Mouse (Mus musculus) neural tube, embryonic 11.5 days (tissue): ENCODE measurements at regions not wholly inside any gene's neighbourhood (a gene's known extent, or its start where the extent isn't known, plus 50 kb on each side); places are given as distances from the start of the nearest gene placed in this dataset.

ENCODE experiments used
- ATAC-seq: fragments of 200-750 bp; cut with Nextera tagmentation; 2 replicates; pipeline ENCODE4 v1.8.0; 2017; ENCODE audit warnings: moderate number of reproducible peaks, mild to moderate bottlenecking, moderate TSS enrichment, moderate library complexity; ENCODE audit not compliant: insufficient read depth, low FRiP score, low TSS enrichment
- DNase-seq: peaks from one replicate; pipeline ENCODE4 v3.0.0-alpha.2; 2015; ENCODE audit warnings: low spot score
- H3K27ac ChIP-seq: fragments of 300-500 bp; sonication (generic); 2 replicates; pipeline ENCODE4 v1.5.1; 2014; ENCODE audit warnings: low read depth, mild to moderate bottlenecking, low read length
- H3K27me3 ChIP-seq: fragments of 300-500 bp; sonication (generic); 2 replicates; pipeline ENCODE4 v1.6.1; 2014; ENCODE audit warnings: mild to moderate bottlenecking, low read length, mixed read lengths; ENCODE audit not compliant: control insufficient read depth, insufficient read depth
- H3K36me3 ChIP-seq: fragments of 300-500 bp; sonication (generic); 2 replicates; pipeline ENCODE4 v1.6.1; 2014; ENCODE audit warnings: mild to moderate bottlenecking, low read length, moderate library complexity, mixed read lengths; ENCODE audit not compliant: control insufficient read depth, insufficient read depth
- H3K4me1 ChIP-seq: fragments of 300-500 bp; sonication (generic); 2 replicates; pipeline ENCODE4 v1.6.1; 2014; ENCODE audit warnings: low read length, mixed read lengths; ENCODE audit not compliant: control insufficient read depth, insufficient read depth
- H3K4me2 ChIP-seq: fragments of 300-500 bp; sonication (generic); 2 replicates; pipeline ENCODE4 v1.6.1; 2014; ENCODE audit warnings: low read depth, mild to moderate bottlenecking, moderate library complexity
- H3K4me3 ChIP-seq: fragments of 300-500 bp; sonication (generic); 2 replicates; pipeline ENCODE4 v1.5.1; 2014; ENCODE audit warnings: low read depth, low read length
- H3K9ac ChIP-seq: fragments of 300-500 bp; sonication (generic); 2 replicates; pipeline ENCODE4 v1.6.1; 2014; ENCODE audit warnings: mild to moderate bottlenecking, low read length
- H3K9me3 ChIP-seq: fragments of 300-500 bp; sonication (generic); 2 replicates; pipeline ENCODE4 v1.6.1; 2016; ENCODE audit warnings: low read length; ENCODE audit not compliant: control insufficient read depth
- WGBS: fragments of 180-500 bp; shearing (Covaris S2); extraction: QIAGEN DNeasy Blood & Tissue Kit; methylation state at CpG from one replicate; pipeline ENCODE4 v1.1.7; 2014; 5-methylcytosine and 5-hydroxymethylcytosine counted together

DNA sequence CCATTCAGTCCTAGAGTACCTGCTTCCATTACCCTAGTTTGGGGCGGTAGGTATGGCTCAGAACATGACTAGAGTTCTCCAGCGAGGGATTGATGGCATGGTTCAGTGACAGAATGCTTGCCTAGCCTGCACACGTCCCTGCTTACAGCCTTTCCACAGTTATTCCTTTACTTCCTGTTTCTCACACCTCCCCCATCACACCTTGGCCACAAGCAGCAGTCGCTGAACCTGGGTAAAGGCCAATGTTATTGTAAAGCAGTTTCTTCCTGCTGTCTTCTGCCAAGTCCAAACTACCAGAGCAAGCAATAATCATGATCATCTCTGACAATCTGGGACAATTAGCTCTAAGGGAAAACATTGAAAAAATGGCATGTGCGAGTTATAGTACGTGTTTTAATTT, 51.7 kb upstream of the Auts2 start:
- H3K4me3 ChIP-seq = no peak overlapping the region
- no peaks in the 10 kb centered on the region for H3K27me3 ChIP-seq
- no peak overlapping the region for H3K27ac ChIP-seq
- H3K9ac ChIP-seq = no peak overlapping the region
- 74% methylated on average over 6 of the region's 6 CpGs for WGBS
- DNase-seq (no peak), ATAC-seq (no peak)
- no peak overlapping the region for H3K4me2 ChIP-seq
- H3K9me3 ChIP-seq = no peaks in the 10 kb centered on the region
- H3K36me3 ChIP-seq = no peaks in the 10 kb centered on the region
- H3K4me1 ChIP-seq = no peaks in the 10 kb centered on the region
